Mouse (Mus musculus) bone marrow macrophage, adult 2 months (primary cell): ENCODE measurements around the gene Arid2. TPM values are rescaled to one million over a fixed set of nuclear protein-coding genes. Genes with fewer than 3 reads are reported as not detected.

Experiments
- H3K27ac ChIP-seq: 2 replicates; pipeline ENCODE4 v1.5.1; 2012; ENCODE audit warnings: low read depth, low read length; ENCODE audit not compliant: insufficient read depth
- H3K4me1 ChIP-seq: 2 replicates; pipeline ENCODE4 v1.6.1; 2012; ENCODE audit warnings: low read length; ENCODE audit not compliant: control insufficient read depth, insufficient read depth
- H3K4me3 ChIP-seq: 2 replicates; pipeline ENCODE4 v1.5.1; 2012; ENCODE audit warnings: mild to moderate bottlenecking, low read length, moderate library complexity; ENCODE audit not compliant: insufficient read depth
- CTCF ChIP-seq: IDR thresholded peaks from 2 replicates; pipeline ENCODE4 v1.5.1; 2012; ENCODE audit warnings: low read depth, mild to moderate bottlenecking, low read length, moderate library complexity
- POLR2A ChIP-seq: IDR thresholded peaks from 2 replicates; pipeline ENCODE4 v1.6.1; 2012; ENCODE audit warnings: mild to moderate bottlenecking, low read depth, low read length, borderline replicate concordance
- polyA plus RNA-seq: library from polyadenylated mRNA; stranded (reverse); fragments of >200 nt; gene quantifications from 2 replicates; pipeline ENCODE4 v1.2.4, GENCODE M21; 2012; ENCODE audit not compliant: missing spikeins, insufficient read depth, insufficient read length

Arid2 gene
- polyA plus RNA-seq, 1 experiment, result 17.4 TPM

- TF ChIP-seq CTCF (no peak), POLR2A (no peak)
- peak overlapping the region; percentile 97 for H3K27ac ChIP-seq
- H3K4me1 ChIP-seq, result peaks cover 11% of the 10 kb centered on the region
- H3K4me3 ChIP-seq, result peak overlapping the region; percentile 97
These were observed 1.8 kb upstream of the Arid2 start for GRCm38 (mm10) chr15:96285323-96286014.

DNA sequence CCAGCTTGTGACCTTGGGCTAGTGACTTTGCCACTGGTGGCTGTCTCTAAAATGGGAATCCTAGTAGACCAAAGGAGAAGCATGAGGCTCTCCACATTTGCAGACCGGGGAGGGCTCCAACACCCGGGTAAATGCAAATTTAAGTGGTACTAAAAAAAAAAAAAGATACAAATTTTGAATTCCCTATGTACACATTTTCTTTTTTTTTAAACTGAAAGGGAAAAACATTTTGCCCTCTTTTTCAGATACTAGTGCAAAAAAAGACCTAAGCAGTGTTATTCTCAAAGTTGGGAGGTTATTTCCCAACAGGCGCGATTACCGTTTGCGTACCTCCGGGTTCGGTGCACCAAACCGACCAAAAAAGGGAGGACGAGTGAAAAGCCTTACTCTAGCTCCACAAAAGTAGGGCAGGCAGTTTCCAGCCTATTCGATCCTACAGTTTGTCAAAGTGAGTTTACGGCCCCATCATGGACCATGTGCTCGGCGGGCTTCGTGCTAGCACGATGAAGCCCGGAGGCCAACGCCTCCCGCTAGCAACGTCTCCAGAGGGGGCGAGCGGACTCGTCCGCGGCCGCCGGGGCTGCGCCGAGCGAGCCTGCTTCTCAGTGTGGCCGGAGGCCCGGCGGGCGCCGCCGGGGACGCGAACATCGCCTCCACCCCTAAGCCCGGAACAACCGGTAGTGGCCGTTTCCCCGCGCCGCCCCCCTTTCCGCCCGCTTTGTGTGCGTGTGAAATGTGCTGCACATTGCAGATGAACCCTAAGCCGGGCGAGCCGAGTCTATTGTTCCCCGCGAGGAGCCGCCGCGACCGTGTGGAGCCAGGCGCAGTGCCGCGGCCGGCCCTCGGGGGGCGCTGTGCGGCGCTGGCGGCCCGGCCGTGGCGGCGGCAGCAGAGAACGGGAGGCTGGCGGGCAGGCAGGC, 1.0 kb upstream of the Arid2 start:
- TF ChIP-seq POLR2A (no peak), CTCF (0 out of 2 replicates have a peak, but pooled peaks have one; percentile 8)
- peak overlapping the region; percentile 97 for H3K4me3 ChIP-seq
- peaks cover 11% of the 10 kb centered on the region for H3K4me1 ChIP-seq
- H3K27ac ChIP-seq, result peak overlapping the region; percentile 97

GRCm38 (mm10) chr15:96286935-96287292, 404 bp upstream of the Arid2 start:
- H3K4me1 ChIP-seq, result peaks cover 11% of the 10 kb centered on the region
- TF ChIP-seq CTCF, result no peak
- TF ChIP-seq POLR2A, result no peak
- H3K27ac ChIP-seq, result peak overlapping the region; percentile 97
- peak overlapping the region; percentile 97 for H3K4me3 ChIP-seq

DNA sequence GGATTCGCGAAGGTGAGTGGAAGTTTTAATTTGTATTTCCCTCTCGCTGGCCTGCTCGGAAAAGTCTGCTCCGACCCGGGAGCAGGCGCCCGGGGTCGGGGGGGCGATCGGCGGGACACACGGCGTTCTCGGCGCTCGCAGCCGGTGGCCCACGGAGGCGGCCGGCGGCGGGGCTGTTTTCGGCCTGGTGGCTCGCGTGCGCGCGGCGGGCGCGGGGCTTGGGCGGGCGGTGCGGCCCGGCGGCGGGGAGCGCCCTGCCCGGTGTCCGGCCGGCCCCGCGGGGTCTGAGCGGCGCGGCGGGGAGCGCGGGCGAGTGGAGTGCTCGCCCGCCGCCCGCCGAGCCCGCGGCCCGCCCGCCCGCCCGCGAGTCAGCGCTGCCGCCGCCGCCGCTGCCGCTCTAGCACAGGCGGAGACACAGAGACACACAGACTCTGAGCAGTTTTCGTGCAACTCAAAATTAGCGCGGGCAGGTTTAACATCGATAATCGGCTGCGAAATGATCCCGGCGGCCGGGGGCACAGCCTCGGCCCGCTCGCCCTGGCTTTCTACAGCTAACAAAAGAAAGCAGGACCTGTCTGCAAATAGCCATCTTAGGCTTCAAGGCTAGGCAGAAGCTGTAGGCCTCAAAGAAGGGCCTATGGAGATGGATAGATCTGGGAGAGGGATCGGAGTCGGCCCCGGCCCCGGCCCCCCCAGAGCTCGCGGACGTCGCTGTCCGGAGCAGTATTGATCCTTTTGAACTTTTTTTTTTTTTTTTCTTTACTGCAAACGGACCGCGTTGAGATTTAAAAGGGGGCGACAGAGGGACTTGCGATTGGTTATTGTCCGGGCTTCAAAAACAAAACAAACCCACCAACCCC, 888 bp downstream of the Arid2 start:
- H3K4me1 ChIP-seq, result peaks cover 5% of the 10 kb centered on the region
- TF ChIP-seq CTCF (no peak), POLR2A (no peak)
- peak overlapping the region; percentile 97 for H3K4me3 ChIP-seq
- H3K27ac ChIP-seq, result peak overlapping the region; percentile 93

- peak overlapping the region; percentile 88 for H3K27ac ChIP-seq
- H3K4me3 ChIP-seq, result peak overlapping the region; percentile 97
- no peak for TF ChIP-seq POLR2A
- no peak for TF ChIP-seq CTCF
- peaks cover 2% of the 10 kb centered on the region for H3K4me1 ChIP-seq
These were observed 1.6 kb downstream of the Arid2 start for GRCm38 (mm10) chr15:96288836-96289390.

DNA sequence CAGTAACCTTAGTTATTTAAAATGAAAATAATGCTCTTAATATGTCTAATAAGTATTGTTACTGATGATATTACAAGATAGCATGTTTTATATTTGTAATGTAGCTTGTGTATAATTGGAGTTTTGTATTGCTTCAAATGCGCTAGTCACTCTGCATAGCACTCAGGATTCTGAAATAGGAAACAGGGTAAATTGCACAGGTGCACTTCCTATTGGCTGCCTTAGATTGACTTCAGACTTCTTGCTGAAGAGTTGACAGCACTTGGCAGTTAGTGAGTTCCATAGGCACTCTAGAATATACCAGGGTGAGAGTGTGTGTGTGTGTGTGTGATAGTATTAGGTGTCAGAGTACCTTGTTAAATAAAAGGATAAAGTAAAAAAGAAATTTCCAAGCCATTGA, 2.7 kb downstream of the Arid2 start:
- H3K27ac ChIP-seq, result no peak overlapping the region
- TF ChIP-seq POLR2A (no peak), CTCF (no peak)
- H3K4me3 ChIP-seq, result no peak overlapping the region
- H3K4me1 ChIP-seq, result peaks cover 2% of the 10 kb centered on the region

- H3K27ac ChIP-seq, result no peak overlapping the region
- TF ChIP-seq CTCF (no peak), POLR2A (no peak)
- no peak overlapping the region for H3K4me3 ChIP-seq
- H3K4me1 ChIP-seq, result peaks cover 7% of the 10 kb centered on the region
These were observed 6.1 kb downstream of the Arid2 start for GRCm38 (mm10) chr15:96293444-96293843.

- Histone ChIP-seq H3K4me1 (peaks cover 7% of the 10 kb centered on the region), H3K27ac (no peak overlapping the region), H3K4me3 (no peak overlapping the region)
- TF ChIP-seq CTCF (no peak), POLR2A (no peak)
These were observed 9.8 kb downstream of the Arid2 start for GRCm38 (mm10) chr15:96297078-96297590.
